Mouse (Mus musculus): ENCODE results near the gene Disc1. TPM values are rescaled to one million over a fixed set of nuclear protein-coding genes. Genes with fewer than 3 reads are reported as not detected.

Gene Disc1
- polyA plus RNA-seq, 1 experiment: 0.28 TPM

DNA sequence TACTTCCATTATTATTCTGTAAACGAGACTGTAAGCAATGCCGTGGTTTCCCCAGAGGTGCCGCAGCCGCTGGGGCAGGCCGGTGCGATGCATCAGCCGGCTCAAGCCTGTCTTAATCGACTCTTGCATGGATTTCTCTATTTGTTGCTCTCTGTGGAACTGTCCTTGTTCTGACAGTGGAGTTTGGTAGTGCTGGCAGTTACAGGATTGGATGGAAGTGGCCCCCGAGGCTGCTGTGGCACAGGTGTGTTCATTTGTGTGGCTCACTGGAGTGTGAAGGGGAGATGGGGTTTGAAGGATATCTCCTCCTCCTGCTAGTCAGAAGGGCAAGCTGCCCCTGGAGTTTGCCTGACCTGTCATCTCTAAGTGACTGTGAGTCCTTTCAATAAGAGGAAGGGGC lies 171.3 kb downstream of the Disc1 start:
- no peak overlapping the region for H3K4me3 ChIP-seq (ENCODE audit: low read depth, low read length)
- TF ChIP-seq POLR2A (IDR thresholded peaks at IDR 0.05; ENCODE audit: low read depth, low read length): no peak
- no peak for TF ChIP-seq CTCF (IDR thresholded peaks at IDR 0.05; ENCODE audit: extremely low read depth, insufficient read length, insufficient replicate concordance, low read depth, low read length)
- WGBS: 93% methylated on average over 9 of the region's 9 CpGs
- H3K27ac ChIP-seq (ENCODE audit: insufficient read depth, low read depth, low read length): no peak overlapping the region
- peaks cover 12% of the 10 kb centered on the region; the same call in 1 of the 2 replicates for H3K4me1 ChIP-seq (ENCODE audit: control insufficient read depth, insufficient read depth, insufficient read length, low read length)
- H3K27me3 ChIP-seq (ENCODE audit: control insufficient read depth, insufficient read depth, low read length): no peaks in the 10 kb centered on the region
- no peaks in the 10 kb centered on the region for H3K36me3 ChIP-seq (ENCODE audit: control insufficient read depth, insufficient read depth, low read length)

GRCm38 (mm10) chr8:125226989-125227624 lies 173.1 kb downstream of the Disc1 start:
- no peak for TF ChIP-seq POLR2A (IDR thresholded peaks at IDR 0.05; ENCODE audit: low read depth, low read length)
- TF ChIP-seq CTCF (IDR thresholded peaks at IDR 0.05; ENCODE audit: extremely low read depth, insufficient read length, insufficient replicate concordance, low read depth, low read length): no peak
- Histone ChIP-seq H3K36me3 (ENCODE audit: control insufficient read depth, insufficient read depth, low read length) (no peaks in the 10 kb centered on the region), H3K27ac (ENCODE audit: insufficient read depth, low read depth, low read length) (no peak overlapping the region), H3K4me3 (ENCODE audit: low read depth, low read length) (no peak overlapping the region), H3K4me1 (ENCODE audit: control insufficient read depth, insufficient read depth, insufficient read length, low read length) (peaks cover 12% of the 10 kb centered on the region; the same call in 1 of the 2 replicates), H3K27me3 (ENCODE audit: control insufficient read depth, insufficient read depth, low read length) (no peaks in the 10 kb centered on the region)
- 19% methylated on average over 14 of the region's 14 CpGs for WGBS

- Histone ChIP-seq H3K27ac (ENCODE audit: insufficient read depth, low read depth, low read length) (no peak overlapping the region), H3K4me3 (ENCODE audit: low read depth, low read length) (no peak overlapping the region), H3K4me1 (ENCODE audit: control insufficient read depth, insufficient read depth, insufficient read length, low read length) (peaks cover 6% of the 10 kb centered on the region; the same call in 1 of the 2 replicates), H3K36me3 (ENCODE audit: control insufficient read depth, insufficient read depth, low read length) (no peaks in the 10 kb centered on the region), H3K27me3 (ENCODE audit: control insufficient read depth, insufficient read depth, low read length) (no peaks in the 10 kb centered on the region; the same call in 1 of the 2 replicates)
- TF ChIP-seq POLR2A (IDR thresholded peaks at IDR 0.05; ENCODE audit: low read depth, low read length) (no peak), CTCF (IDR thresholded peaks at IDR 0.05; ENCODE audit: extremely low read depth, insufficient read length, insufficient replicate concordance, low read depth, low read length) (no peak)
- WGBS: 87% methylated on average over 5 of the region's 5 CpGs
These were observed 176.6 kb downstream of the Disc1 start for GRCm38 (mm10) chr8:125230526-125231131.

- TF ChIP-seq CTCF (IDR thresholded peaks at IDR 0.05; ENCODE audit: extremely low read depth, insufficient read length, insufficient replicate concordance, low read depth, low read length) (no peak), POLR2A (IDR thresholded peaks at IDR 0.05; ENCODE audit: low read depth, low read length) (no peak)
- WGBS: 71% methylated on average over 9 of the region's 9 CpGs
These were observed 178.7 kb downstream of the Disc1 start for GRCm38 (mm10) chr8:125232724-125233123.

DNA sequence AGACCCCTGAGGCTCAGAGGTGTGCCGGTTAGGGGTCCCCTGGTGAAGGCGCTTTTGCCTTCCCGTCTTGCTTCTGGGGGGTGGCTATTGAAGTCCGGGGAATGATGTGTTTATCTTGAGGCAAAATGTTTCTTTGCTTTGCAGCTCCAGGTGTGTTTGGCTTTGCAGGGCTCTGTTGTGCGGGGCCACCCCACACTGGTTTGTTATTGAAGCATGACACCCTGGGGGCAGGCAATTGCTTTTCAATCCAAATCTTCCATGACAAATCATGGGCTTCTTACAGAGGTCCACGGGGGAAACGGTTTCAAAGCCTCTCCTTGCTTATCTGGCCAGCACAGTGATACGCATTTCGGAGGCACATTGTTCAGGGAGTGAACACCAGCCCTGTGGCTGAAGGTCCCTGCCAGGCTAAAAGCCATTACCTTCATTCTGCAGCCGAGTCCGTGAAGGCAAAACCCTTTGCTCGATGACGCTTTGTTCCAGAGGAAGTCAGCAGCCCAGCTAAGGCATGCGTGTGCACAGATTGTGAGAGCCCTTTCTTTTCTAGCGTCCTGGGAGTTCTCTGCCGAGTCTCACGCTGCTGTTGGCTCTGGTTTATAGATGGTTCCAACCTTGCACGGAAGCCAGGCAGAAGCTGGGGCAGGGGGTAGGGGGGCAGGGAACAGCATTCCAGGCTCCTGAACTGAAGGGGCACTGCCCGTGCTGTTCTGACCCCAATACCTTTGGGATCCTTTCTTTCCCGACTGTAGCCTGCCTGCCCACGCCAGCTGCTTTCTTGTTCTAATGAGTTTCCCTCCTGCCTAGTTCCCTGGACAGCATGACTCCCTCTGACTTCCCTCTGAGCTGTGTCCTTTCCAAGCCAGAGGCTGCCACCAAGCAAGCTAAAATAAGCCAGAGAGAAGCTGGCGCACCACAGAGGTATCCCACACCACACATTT lies 182.2 kb downstream of the Disc1 start:
- TF ChIP-seq CTCF (IDR thresholded peaks at IDR 0.05; ENCODE audit: extremely low read depth, insufficient read length, insufficient replicate concordance, low read depth, low read length) (no peak), POLR2A (IDR thresholded peaks at IDR 0.05; ENCODE audit: low read depth, low read length) (no peak)
- no peaks in the 10 kb centered on the region for H3K36me3 ChIP-seq (ENCODE audit: control insufficient read depth, insufficient read depth, low read length)
- H3K4me1 ChIP-seq (ENCODE audit: control insufficient read depth, insufficient read depth, insufficient read length, low read length): no peaks in the 10 kb centered on the region
- no peak overlapping the region for H3K27ac ChIP-seq (ENCODE audit: insufficient read depth, low read depth, low read length)
- 37% methylated on average over 22 of the region's 22 CpGs for WGBS
- H3K4me3 ChIP-seq (ENCODE audit: low read depth, low read length): no peak overlapping the region
- no peaks in the 10 kb centered on the region; the same call in 1 of the 2 replicates for H3K27me3 ChIP-seq (ENCODE audit: control insufficient read depth, insufficient read depth, low read length)

More at GRCm38 (mm10) chr8:125232724-125233123, 178.7 kb downstream of the Disc1 start:
- no peak overlapping the region for H3K4me3 ChIP-seq (ENCODE audit: low read depth, low read length)
- H3K27me3 ChIP-seq (ENCODE audit: control insufficient read depth, insufficient read depth, low read length): no peaks in the 10 kb centered on the region; the same call in 1 of the 2 replicates
- no peaks in the 10 kb centered on the region for H3K36me3 ChIP-seq (ENCODE audit: control insufficient read depth, insufficient read depth, low read length)
- no peak overlapping the region for H3K27ac ChIP-seq (ENCODE audit: insufficient read depth, low read depth, low read length)
- H3K4me1 ChIP-seq (ENCODE audit: control insufficient read depth, insufficient read depth, insufficient read length, low read length): peaks cover 2% of the 10 kb centered on the region; the same call in 1 of the 2 replicates

DNA sequence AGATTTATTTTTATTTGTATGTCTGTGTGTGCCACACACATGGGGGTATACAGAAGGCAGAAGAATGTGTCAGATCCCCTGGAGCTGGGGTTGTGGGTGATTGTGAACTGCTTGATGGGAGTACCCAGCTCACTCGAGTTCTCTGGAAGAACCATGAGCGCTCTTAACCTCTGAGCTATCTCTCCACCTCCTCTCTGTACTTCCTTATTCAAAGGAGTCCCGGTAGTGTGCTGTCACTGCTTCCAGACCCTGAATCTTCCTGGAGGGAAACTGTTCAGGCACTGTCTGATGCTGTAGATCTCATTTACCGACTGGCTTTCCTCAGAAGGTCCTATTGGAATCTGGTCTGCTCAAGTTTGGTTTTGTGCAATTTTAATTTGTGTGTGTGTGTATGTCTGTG lies 186.8 kb downstream of the Disc1 start:
- H3K4me1 ChIP-seq (ENCODE audit: control insufficient read depth, insufficient read depth, insufficient read length, low read length): no peaks in the 10 kb centered on the region

More for the DNA sequence above, 186.8 kb downstream of the Disc1 start:
- H3K4me3 ChIP-seq (ENCODE audit: low read depth, low read length): no peak overlapping the region
- 61% methylated on average over 4 of the region's 4 CpGs for WGBS
- H3K36me3 ChIP-seq (ENCODE audit: control insufficient read depth, insufficient read depth, low read length): no peaks in the 10 kb centered on the region
- H3K27ac ChIP-seq (ENCODE audit: insufficient read depth, low read depth, low read length): no peak overlapping the region
- no peak for TF ChIP-seq CTCF (IDR thresholded peaks at IDR 0.05; ENCODE audit: extremely low read depth, insufficient read length, insufficient replicate concordance, low read depth, low read length)
- TF ChIP-seq POLR2A (IDR thresholded peaks at IDR 0.05; ENCODE audit: low read depth, low read length): no peak
- H3K27me3 ChIP-seq (ENCODE audit: control insufficient read depth, insufficient read depth, low read length): no peaks in the 10 kb centered on the region

All from small intestine, adult 2 months (tissue).